Mouse (Mus musculus) erythroblast, embryonic 14.5 days (primary cell): ENCODE data around the gene Spata31d1a. TPM values are rescaled to one million over a fixed set of nuclear protein-coding genes. Genes with fewer than 3 reads are reported as not detected.

Experiments
- H3K27me3 ChIP-seq: 2 replicates; pipeline ENCODE4 v1.6.1; 2012; ENCODE audit warnings: inconsistent platforms; ENCODE audit not compliant: control insufficient read depth
- H3K36me3 ChIP-seq: 2 replicates; pipeline ENCODE4 v1.6.1; 2012; ENCODE audit warnings: mild to moderate bottlenecking, inconsistent platforms; ENCODE audit not compliant: control insufficient read depth
- H3K4me1 ChIP-seq: 2 replicates; pipeline ENCODE4 v1.6.1; 2012; ENCODE audit warnings: inconsistent platforms; ENCODE audit not compliant: control insufficient read depth
- H3K4me3 ChIP-seq: replicated peaks from 2 replicates; pipeline ENCODE3; 2012; ENCODE audit warnings: moderate library complexity, mild to moderate bottlenecking, inconsistent platforms
- H3K9me3 ChIP-seq: 2 replicates; pipeline ENCODE4 v1.6.1; 2012; ENCODE audit warnings: low read length, inconsistent platforms, mixed read lengths; ENCODE audit not compliant: control insufficient read depth
- GATA1 ChIP-seq: IDR thresholded peaks from 2 replicates; pipeline ENCODE4 v1.6.1; 2012; ENCODE audit warnings: low read length, inconsistent platforms, mixed read lengths
- TAL1 ChIP-seq: IDR thresholded peaks from 3 replicates; pipeline ENCODE4 v1.6.1; 2012; ENCODE audit warnings: low read length, inconsistent platforms, mixed read lengths
- polyA plus RNA-seq: library from polyadenylated mRNA; stranded (reverse); fragments of >175 nt; gene quantifications from 2 replicates; pipeline ENCODE4 v1.2.3, GENCODE M21; 2012

Spata31d1a gene
- polyA plus RNA-seq, 1 experiment = not detected

DNA sequence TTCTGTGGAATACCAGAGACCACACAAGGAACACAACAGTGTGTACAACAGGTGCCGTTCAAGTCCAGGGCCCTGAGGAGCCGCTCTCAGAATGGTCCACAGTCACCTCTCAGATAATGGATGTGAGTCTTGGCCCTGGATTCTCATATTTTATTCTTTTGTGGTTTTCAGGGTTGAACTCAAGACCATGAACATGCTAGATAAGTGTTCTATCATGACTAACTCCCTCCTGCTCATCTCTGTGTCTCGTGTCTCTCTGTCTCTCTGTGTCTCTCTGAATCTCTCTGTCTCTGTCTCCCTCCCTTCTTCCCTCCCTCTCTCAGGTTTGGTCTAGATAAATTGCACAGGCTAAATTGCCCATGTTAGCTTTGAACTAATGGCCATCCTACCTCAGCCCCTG, 20.3 kb downstream of the Spata31d1a start:
- no peak for TF ChIP-seq TAL1
- no peak for TF ChIP-seq GATA1
- H3K9me3 ChIP-seq = peaks cover 7% of the 10 kb centered on the region
- H3K4me1 ChIP-seq = no peaks in the 10 kb centered on the region; the same call in 1 of the 2 replicates
- no peaks in the 10 kb centered on the region for H3K36me3 ChIP-seq
- H3K4me3 ChIP-seq = no peak overlapping the region
- peaks cover 6% of the 10 kb centered on the region for H3K27me3 ChIP-seq

DNA sequence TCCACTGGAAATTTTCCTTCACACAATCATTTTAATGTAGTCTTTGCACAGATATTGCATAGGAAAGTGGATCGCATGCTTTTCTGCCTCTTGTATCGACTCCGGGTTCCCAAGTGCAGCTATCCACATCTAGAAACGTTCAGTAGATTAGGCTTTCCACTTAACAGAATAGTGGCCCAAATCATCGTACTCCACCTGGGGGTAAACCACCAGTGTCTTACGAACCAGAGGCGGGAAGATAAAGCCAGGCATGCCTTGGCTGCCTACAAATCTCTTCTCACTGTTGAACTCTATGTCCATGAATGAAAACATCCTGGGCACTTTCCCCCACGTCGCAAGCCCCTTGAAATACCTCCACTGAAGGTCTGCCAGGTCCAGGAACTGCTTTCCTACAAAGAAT, 20.8 kb downstream of the Spata31d1a start:
- Histone ChIP-seq H3K4me3 (no peak overlapping the region), H3K36me3 (no peaks in the 10 kb centered on the region), H3K9me3 (peaks cover 7% of the 10 kb centered on the region), H3K4me1 (no peaks in the 10 kb centered on the region; the same call in 1 of the 2 replicates), H3K27me3 (peaks cover 6% of the 10 kb centered on the region)
- TF ChIP-seq TAL1 (no peak), GATA1 (no peak)

DNA sequence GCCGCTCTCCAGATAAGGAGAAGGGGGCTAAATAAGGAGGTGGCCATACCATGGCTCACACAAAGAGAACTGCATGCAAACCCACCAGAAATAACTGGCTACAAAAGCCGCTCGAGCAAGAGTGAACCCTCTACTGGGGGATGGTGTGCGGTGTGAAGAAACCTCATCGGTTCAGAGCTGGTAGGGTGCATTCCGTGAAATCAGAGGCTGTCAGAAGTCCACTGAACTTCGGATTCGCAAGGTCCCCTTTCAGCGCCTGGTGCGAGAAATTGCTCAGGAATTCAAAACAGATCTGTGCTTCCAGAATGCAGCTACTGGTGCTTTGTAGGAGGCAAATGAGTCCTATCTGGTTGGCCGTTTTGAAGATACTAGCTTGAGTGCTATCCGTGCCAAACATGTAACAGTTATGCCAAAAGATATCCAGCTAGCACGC, 21.8 kb downstream of the Spata31d1a start:
- Histone ChIP-seq H3K27me3 (peaks cover 6% of the 10 kb centered on the region; the same call in 1 of the 2 replicates), H3K4me3 (no peak overlapping the region), H3K36me3 (no peaks in the 10 kb centered on the region), H3K4me1 (no peaks in the 10 kb centered on the region; the same call in 1 of the 2 replicates), H3K9me3 (peaks cover 7% of the 10 kb centered on the region)
- TF ChIP-seq TAL1 (no peak), GATA1 (no peak)

DNA sequence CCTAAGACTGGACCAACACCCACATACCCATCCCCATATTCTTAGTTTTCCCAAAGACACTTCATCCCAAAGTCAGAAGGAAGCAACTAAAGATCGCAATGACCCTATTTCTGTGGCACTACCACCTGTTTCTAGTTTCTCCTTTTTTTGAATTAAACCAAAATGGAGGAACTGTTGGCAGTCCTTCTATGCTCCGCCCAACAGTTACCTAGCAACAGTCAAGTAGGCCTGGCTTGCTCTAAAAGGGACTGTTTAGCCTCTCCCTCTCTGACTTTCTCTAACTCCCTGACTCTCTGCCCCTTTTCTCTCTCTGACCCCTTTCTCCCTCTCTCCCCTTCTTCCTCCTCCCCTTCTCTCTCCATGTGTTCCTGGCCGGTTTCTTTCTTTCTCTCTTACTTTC, 24.9 kb downstream of the Spata31d1a start:
- Histone ChIP-seq H3K4me1 (peaks cover 9% of the 10 kb centered on the region), H3K27me3 (peaks cover 10% of the 10 kb centered on the region), H3K9me3 (no peaks in the 10 kb centered on the region), H3K4me3 (no peak overlapping the region), H3K36me3 (no peaks in the 10 kb centered on the region)
- TF ChIP-seq TAL1 (no peak), GATA1 (no peak)

DNA sequence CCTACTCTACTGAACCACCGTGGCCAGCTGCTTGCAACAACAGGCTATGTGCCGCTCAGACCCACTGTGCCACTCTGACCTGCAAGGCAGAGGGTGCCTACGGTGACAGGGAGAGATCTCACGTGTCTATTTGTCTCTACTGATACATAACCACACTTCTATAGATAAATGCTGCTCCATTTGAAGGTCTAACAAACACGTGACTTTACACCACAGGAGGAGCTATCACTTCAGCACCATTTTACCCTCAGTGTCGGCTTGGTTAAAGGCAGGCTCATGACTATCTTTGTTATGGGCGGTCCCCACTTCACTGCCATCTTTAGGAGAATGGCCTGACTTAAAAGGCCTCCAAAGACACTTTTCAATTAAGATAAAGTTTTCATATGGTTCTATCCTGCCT, 27.5 kb downstream of the Spata31d1a start:
- TF ChIP-seq GATA1 (no peak), TAL1 (no peak)
- Histone ChIP-seq H3K4me3 (no peak overlapping the region), H3K27me3 (peaks cover 4% of the 10 kb centered on the region), H3K4me1 (peaks cover 28% of the 10 kb centered on the region), H3K36me3 (no peaks in the 10 kb centered on the region), H3K9me3 (no peaks in the 10 kb centered on the region)

DNA sequence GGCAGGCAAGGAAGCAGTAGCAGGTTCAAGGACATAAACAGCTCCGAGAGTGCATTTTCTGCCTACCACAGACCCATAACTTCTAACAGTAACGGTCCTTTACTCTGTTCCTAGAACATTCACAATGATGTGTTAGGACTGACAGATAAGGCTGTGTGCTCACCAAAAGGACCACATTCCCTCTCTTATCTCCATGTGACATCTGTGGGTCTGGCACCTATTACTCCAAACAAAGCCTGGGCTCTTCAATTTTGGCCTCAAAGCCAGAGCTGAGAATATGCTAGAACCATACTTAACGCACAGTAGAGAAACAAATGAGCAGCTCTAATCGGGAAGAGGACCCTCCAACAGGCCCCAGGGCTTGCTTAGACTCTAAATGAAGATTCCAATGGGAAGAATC, 30.2 kb downstream of the Spata31d1a start:
- Histone ChIP-seq H3K27me3 (peaks cover 4% of the 10 kb centered on the region), H3K4me3 (no peak overlapping the region), H3K4me1 (peaks cover 42% of the 10 kb centered on the region), H3K36me3 (no peaks in the 10 kb centered on the region), H3K9me3 (no peaks in the 10 kb centered on the region)
- peak; percentile 45 for TF ChIP-seq GATA1
- TF ChIP-seq TAL1 = no peak

DNA sequence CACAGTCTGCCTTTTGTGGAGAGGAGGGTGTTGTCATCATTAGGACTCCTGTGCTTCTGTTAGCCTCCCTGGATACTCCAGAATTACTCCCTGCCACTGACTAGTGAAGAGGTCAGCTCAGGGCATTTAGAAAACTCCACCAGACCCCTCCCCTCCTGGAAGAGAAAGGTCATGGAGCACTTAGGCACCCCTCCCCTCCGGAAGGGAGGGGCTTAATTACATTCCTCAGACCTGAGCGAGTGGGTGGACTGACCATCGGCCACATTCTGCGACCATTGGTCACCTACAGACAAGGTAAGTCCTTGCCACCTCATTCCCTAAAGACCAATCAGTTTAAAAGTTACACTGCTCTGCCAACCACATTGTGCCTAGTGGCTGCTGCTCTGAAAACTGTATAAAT, 30.8 kb downstream of the Spata31d1a start:
- TF ChIP-seq TAL1 = no peak
- TF ChIP-seq GATA1 = no peak
- Histone ChIP-seq H3K27me3 (peaks cover 4% of the 10 kb centered on the region), H3K36me3 (no peaks in the 10 kb centered on the region), H3K9me3 (no peaks in the 10 kb centered on the region), H3K4me1 (peaks cover 48% of the 10 kb centered on the region), H3K4me3 (no peak overlapping the region)

DNA sequence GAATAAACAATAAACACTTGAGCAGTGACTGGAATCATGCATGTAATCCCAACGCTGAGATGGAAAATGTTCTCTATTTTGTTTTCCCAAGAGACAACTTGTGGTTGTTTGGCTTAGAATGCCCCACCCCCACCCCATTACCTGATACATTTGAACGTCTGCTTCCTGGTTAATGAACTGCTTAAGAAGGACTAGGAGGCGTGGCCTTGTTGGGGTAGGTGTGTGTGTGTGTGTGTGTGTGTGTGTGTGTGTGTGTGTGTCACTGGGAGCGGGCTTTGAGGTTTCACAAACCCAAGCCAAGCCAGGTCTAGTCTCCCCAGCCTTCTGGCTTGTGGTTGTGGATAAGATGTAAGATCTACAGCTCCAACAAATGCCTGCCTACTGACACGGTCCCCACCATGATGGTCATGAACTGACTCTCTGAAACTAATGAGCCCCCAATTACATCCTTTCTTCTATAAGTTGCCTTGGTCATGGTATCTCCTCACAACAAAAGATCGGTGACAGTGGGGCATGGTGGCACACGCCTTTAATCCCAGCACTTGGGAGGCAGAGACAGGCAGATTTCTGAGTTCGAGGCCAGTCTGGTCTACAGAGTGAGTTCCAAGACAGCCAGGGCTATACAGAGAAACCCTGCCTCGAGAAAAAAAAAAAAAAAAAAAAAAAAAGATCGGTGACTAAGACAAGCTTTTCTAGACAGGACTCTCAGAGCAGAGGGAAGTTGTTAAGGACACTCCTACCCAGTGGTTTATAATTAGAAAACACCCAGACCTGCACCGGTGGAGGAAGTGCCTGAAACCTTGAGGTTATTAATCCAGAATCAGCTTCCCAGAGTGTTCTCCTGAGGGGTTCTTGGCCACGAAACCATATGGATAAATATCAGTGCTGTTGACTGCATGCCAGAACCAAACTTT, 33.6 kb downstream of the Spata31d1a start:
- peaks cover 65% of the 10 kb centered on the region for H3K4me1 ChIP-seq
- peaks cover 14% of the 10 kb centered on the region for H3K36me3 ChIP-seq
- H3K27me3 ChIP-seq = no peaks in the 10 kb centered on the region
- no peaks in the 10 kb centered on the region for H3K9me3 ChIP-seq
- TF ChIP-seq TAL1 = no peak
- TF ChIP-seq GATA1 = no peak
- H3K4me3 ChIP-seq = peak overlapping the region; percentile 94

DNA sequence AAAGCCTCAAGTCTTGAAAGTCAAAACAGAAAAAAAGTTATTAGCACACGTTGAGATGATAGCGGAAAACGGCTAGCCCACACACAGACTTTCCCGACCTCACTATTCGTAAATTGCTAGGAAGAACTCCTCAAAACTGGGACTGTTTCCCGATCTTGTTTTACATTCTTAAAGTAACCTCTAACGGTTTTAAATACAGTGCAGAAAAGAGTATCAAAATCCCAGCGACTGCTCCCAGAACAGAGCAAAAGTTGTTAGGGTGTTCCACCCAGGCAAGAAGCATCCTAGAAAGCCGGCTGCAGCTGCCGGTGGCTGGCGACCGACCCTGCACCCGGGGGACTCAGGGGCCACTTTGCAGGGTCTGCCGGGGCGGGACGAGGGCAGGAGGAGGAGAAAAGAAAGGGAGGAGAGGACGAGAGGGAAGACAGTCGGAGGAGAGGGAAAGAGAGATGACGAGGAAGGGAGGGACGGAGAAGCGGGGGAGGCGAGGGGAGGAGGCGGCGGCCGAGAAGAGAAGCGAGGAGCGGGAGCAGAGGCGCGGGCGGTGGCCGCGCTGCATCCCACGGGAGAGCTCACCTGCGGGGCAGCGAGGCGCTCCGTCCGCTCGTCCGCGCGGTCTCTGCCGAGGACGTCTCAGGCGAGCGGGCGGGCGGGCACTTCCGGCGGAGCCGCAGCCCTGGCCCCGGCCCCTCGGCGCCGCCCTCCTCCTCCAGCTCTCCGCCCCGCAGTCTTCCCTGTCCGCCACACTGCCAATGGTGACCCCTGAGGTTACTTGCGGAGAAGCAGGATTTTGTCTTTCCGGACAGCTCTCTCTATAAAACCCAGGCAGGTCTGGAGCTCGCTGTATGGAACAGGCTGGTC, 34.7 kb downstream of the Spata31d1a start, which contains the start of gene Golm1:
Gene Golm1, minus strand, starts transcription at position 661 of the 861 bp plus-strand sequence.
- no peaks in the 10 kb centered on the region for H3K27me3 ChIP-seq
- peaks cover 24% of the 10 kb centered on the region for H3K36me3 ChIP-seq
- H3K4me1 ChIP-seq = peaks cover 69% of the 10 kb centered on the region
- TF ChIP-seq GATA1 (no peak), TAL1 (no peak)
- H3K4me3 ChIP-seq = peak within 1 kb of the TSS; percentile 94
- H3K9me3 ChIP-seq = no peaks in the 10 kb centered on the region
